25 mouse cellular contexts compared by ENCODE assay signal in genomic region chr9:60528269-60528668, GRCm38 (mm10). TPM values are rescaled to one million over a fixed set of nuclear protein-coding genes. Genes with fewer than 3 reads are reported as not detected.
A peak's percentile ranks its signal among the peaks of the same experiment; 100 is the strongest.
DNase-seq lines count a peak whose midpoint lies in the region; ATAC-seq and TF ChIP-seq lines count a peak whose summit lies in the region.
"Had no signal": no experiment of that assay in that cellular context is flagged by ENCODE, and none has a peak within 500 bp of the region (broad histone marks: within the 10 kb centered on the region; RNA-seq: fewer than 3 reads in every experiment).

No protein-coding gene starts in this region.

- ATAC-seq in embryonic facial prominence, embryonic 14.5 days (ENCODE audit: low read depth): no peak
- no peak for ATAC-seq in heart, postnatal 0 days (ENCODE audit: insufficient read depth, low read depth)
- ATAC-seq: CD4-positive, CD25-positive, alpha-beta regulatory T cell, adult 4 months; forebrain, embryonic 14.5 days; forebrain, postnatal 0 days; hindbrain, embryonic 16.5 days; intestine, embryonic 15.5 days; Patski had no signal

- H3K36me3 ChIP-seq in embryonic facial prominence, embryonic 14.5 days (ENCODE audit: control insufficient read depth, insufficient read depth, low read length): no peaks in the 10 kb centered on the region
- no peaks in the 10 kb centered on the region for H3K36me3 ChIP-seq in embryonic facial prominence, embryonic 10.5 days (replicated peaks)
- H3K36me3 ChIP-seq in heart, postnatal 0 days (replicated peaks; ENCODE audit: control insufficient read depth, insufficient read depth, low read length): no peaks in the 10 kb centered on the region
- H3K36me3 ChIP-seq: embryonic facial prominence, embryonic 13.5 days; hindbrain, embryonic 13.5 days; intestine, embryonic 15.5 days had no signal

- TF ChIP-seq EP300 in heart, postnatal 0 days (IDR thresholded peaks at IDR 0.05; ENCODE audit: low read depth): no peak

- H3K4me1 ChIP-seq in embryonic facial prominence, embryonic 14.5 days (ENCODE audit: control insufficient read depth, insufficient read depth, low read length): 0 out of 2 replicates have a peak, but pooled peaks cover 3% of the 10 kb centered on the region
- H3K4me1 ChIP-seq in embryonic facial prominence, embryonic 10.5 days: peaks cover 12% of the 10 kb centered on the region
- peaks cover 41% of the 10 kb centered on the region for H3K4me1 ChIP-seq in heart, postnatal 0 days (ENCODE audit: control insufficient read depth, insufficient read depth)
- H3K4me1 ChIP-seq in embryonic fibroblast, embryonic 13.5 days (ENCODE audit: control insufficient read depth, insufficient read depth, low read length): peaks cover 11% of the 10 kb centered on the region
- H3K4me1 ChIP-seq: embryonic facial prominence, embryonic 13.5 days had no signal

- no peak overlapping the region for H3K4me3 ChIP-seq in embryonic facial prominence, embryonic 14.5 days (ENCODE audit: low read depth, low read length)
- H3K4me3 ChIP-seq in embryonic facial prominence, embryonic 10.5 days: no peak overlapping the region
- H3K4me3 ChIP-seq in heart, postnatal 0 days (ENCODE audit: low read depth, low read length): no peak overlapping the region
- H3K4me3 ChIP-seq in embryonic fibroblast, embryonic 13.5 days (ENCODE audit: insufficient read depth, low read length): no peak overlapping the region
- H3K4me3 ChIP-seq: embryonic facial prominence, embryonic 13.5 days; gastrocnemius, adult 2 months; hindbrain, embryonic 13.5 days; intestine, embryonic 15.5 days had no signal

- no peak overlapping the region for H3K27ac ChIP-seq in embryonic facial prominence, embryonic 14.5 days (replicated peaks; ENCODE audit: low read depth, low read length)
- H3K27ac ChIP-seq in embryonic facial prominence, embryonic 10.5 days (replicated peaks): no peak overlapping the region
- no peak overlapping the region for H3K27ac ChIP-seq in heart, postnatal 0 days (ENCODE audit: low read depth)
- peak overlapping the region; percentile 54; the same call in 1 of the 2 replicates for H3K27ac ChIP-seq in embryonic fibroblast, embryonic 13.5 days (ENCODE audit: insufficient read depth, low read length)
- H3K27ac ChIP-seq: embryonic facial prominence, embryonic 13.5 days; gastrocnemius, adult 2 months; hindbrain, embryonic 13.5 days; intestine, embryonic 15.5 days had no signal

- WGBS in embryonic facial prominence, embryonic 14.5 days: 71% methylated on average over 3 of the region's 3 CpGs
- 84% methylated on average over 3 of the region's 3 CpGs for WGBS in embryonic facial prominence, embryonic 10.5 days
- WGBS in heart, postnatal 0 days: 45% methylated on average over 3 of the region's 3 CpGs

- H3K27me3 ChIP-seq in embryonic facial prominence, embryonic 14.5 days (replicated peaks; ENCODE audit: control insufficient read depth, insufficient read depth, low read length): no peaks in the 10 kb centered on the region
- no peaks in the 10 kb centered on the region for H3K27me3 ChIP-seq in embryonic facial prominence, embryonic 10.5 days (replicated peaks; ENCODE audit: low read depth, poor library complexity, severe bottlenecking)
- H3K27me3 ChIP-seq in heart, postnatal 0 days (ENCODE audit: control insufficient read depth, insufficient read depth, low read length): no peaks in the 10 kb centered on the region
- H3K27me3 ChIP-seq: embryonic facial prominence, embryonic 13.5 days; intestine, embryonic 15.5 days; Patski had no signal

- TF ChIP-seq CTCF in heart, postnatal 0 days (IDR thresholded peaks at IDR 0.05; ENCODE audit: low read depth): no peak
- TF ChIP-seq CTCF in embryonic fibroblast, embryonic 13.5 days (IDR thresholded peaks at IDR 0.05; ENCODE audit: borderline replicate concordance, insufficient read depth, low read length): no peak

- TF ChIP-seq POLR2A in embryonic fibroblast, embryonic 13.5 days (IDR thresholded peaks at IDR 0.05; ENCODE audit: low read depth, low read length): no peak

- peak; percentile 58 for DNase-seq in embryonic facial prominence, embryonic 14.5 days (ENCODE audit: low spot score)
- no peak for DNase-seq in embryonic facial prominence, embryonic 10.5 days (ENCODE audit: low spot score)
- DNase-seq in heart, postnatal 0 days (ENCODE audit: low spot score): peak; percentile 6
- no peak for DNase-seq in heart, adult 9 months (ENCODE audit: low spot score in 2 of 2)
- DNase-seq in yolk sac, embryonic 10.5 days (ENCODE audit: low spot score): no peak
- no peak for DNase-seq in thymus, postnatal 4 days
- DNase-seq: adrenal gland, postnatal 10 days; cerebellum, adult 11 months; cerebellum, adult 2 months; cerebellum, adult 9-11 months; cerebellum, postnatal 25 days; forebrain, postnatal 0 days; gastrocnemius, adult 2 months; gastrocnemius, postnatal 14 days; heart, postnatal 14 days; kidney, adult 11 months had no signal

- no peaks in the 10 kb centered on the region for H3K9me3 ChIP-seq in embryonic facial prominence, embryonic 14.5 days (ENCODE audit: control insufficient read depth, low read length)
- H3K9me3 ChIP-seq in embryonic facial prominence, embryonic 10.5 days: no peaks in the 10 kb centered on the region
- no peaks in the 10 kb centered on the region for H3K9me3 ChIP-seq in heart, postnatal 0 days (replicated peaks; ENCODE audit: control insufficient read depth, low read length)
- H3K9me3 ChIP-seq: embryonic facial prominence, embryonic 13.5 days; hindbrain, embryonic 13.5 days; intestine, embryonic 15.5 days had no signal

- H3K9ac ChIP-seq in embryonic facial prominence, embryonic 14.5 days (ENCODE audit: low read depth, low read length): no peak overlapping the region
- no peak overlapping the region for H3K9ac ChIP-seq in heart, postnatal 0 days (replicated peaks; ENCODE audit: low read depth, low read length)
- H3K9ac ChIP-seq: embryonic facial prominence, embryonic 13.5 days; forebrain, postnatal 0 days; hindbrain, embryonic 13.5 days; intestine, embryonic 15.5 days had no signal

- no peak overlapping the region for H3K4me2 ChIP-seq in embryonic facial prominence, embryonic 14.5 days (ENCODE audit: low read depth, low read length)
- H3K4me2 ChIP-seq in heart, postnatal 0 days (ENCODE audit: low read depth, low read length): no peak overlapping the region
- H3K4me2 ChIP-seq: embryonic facial prominence, embryonic 13.5 days; heart, embryonic 11.5 days; hindbrain, embryonic 13.5 days; intestine, embryonic 15.5 days had no signal

RNA-seq across cellular contexts. Expression of gene Thsd4, which starts 6.4 kb away (rescaled TPM):
- polyA plus RNA-seq in embryonic facial prominence, embryonic 14.5 days (2014; fragmentation: Nextera tagmentation; extraction: Ambion mirVana): 26.1 and 28.1 TPM in 2 replicates
- 4.2 and 5.7 TPM in 2 replicates for polyA plus RNA-seq in embryonic facial prominence, embryonic 10.5 days (2016; fragmentation: Nextera tagmentation; extraction: Ambion mirVana)
- 37.5 and 45.0 TPM in 2 replicates for total RNA-seq in heart, postnatal 0 days (2014; rRNA removed; ENCODE audit: low replicate concordance)
- 4.8 and 4.9 TPM in 2 replicates for polyA plus RNA-seq in heart, postnatal 0 days (2015; fragmentation: Nextera tagmentation; extraction: Ambion mirVana)
- 3.8 and 7.0 TPM in 2 replicates for polyA plus RNA-seq in embryonic fibroblast, embryonic 13.5 days (2011; ENCODE audit: insufficient read length, low read depth, missing spikeins)
- polyA plus RNA-seq: CD4-positive, CD25-positive, alpha-beta regulatory T cell, adult 4 months had no signal

Comparison
In these comparisons a context has a peak if more than half of its experiments do, and no peak if none do; other contexts are left out.
1. DNase-seq: peak in embryonic facial prominence, embryonic 14.5 days (single experiment) and heart, postnatal 0 days (single experiment); none in embryonic facial prominence, embryonic 10.5 days (single experiment), heart, adult 9 months (0 of 2), yolk sac, embryonic 10.5 days (single experiment) and thymus, postnatal 4 days (single experiment).